Mouse (Mus musculus): Measurements from ENCODE around the gene Acox3.

DNA sequence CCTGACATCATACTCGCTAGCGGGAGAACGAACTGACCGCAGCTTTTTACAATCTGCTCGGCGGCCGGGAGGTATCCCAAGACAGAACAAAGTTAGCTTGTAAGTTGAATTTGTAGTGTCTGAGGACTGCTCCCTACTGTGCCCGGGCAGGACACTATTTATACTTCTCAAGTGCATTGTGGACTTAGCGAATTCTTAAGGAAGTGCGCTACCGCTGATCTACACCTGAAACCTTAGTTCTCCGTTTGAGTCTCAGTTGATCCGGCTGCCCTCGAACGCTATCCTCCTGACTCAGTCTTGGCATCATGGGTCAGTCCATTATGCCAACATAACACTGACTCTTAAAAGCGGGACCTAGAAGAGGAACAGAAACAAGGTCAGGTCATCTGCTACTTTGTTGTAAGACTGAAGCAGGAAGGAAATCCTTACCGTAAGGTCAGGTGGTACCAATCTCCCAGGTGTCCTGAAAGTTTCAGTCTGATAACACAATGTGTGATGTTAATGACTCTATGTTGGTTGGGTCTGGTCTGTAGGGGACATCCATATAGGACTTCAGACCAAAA lies 462 bp downstream of the Acox3 start:
- TF ChIP-seq POLR2A (IDR thresholded peaks at IDR 0.05; ENCODE audit: low read depth, low read length) (no peak), CTCF (IDR thresholded peaks at IDR 0.05; ENCODE audit: extremely low read depth, insufficient read length, insufficient replicate concordance, low read depth, low read length) (no peak)

Measured in small intestine, adult 2 months (tissue).